Mouse (Mus musculus): ENCODE measurements at regions not wholly inside any gene's neighbourhood (a gene's known extent, or its start where the extent isn't known, plus 50 kb on each side); places are given as distances from the start of the nearest gene placed in this dataset.

DNA sequence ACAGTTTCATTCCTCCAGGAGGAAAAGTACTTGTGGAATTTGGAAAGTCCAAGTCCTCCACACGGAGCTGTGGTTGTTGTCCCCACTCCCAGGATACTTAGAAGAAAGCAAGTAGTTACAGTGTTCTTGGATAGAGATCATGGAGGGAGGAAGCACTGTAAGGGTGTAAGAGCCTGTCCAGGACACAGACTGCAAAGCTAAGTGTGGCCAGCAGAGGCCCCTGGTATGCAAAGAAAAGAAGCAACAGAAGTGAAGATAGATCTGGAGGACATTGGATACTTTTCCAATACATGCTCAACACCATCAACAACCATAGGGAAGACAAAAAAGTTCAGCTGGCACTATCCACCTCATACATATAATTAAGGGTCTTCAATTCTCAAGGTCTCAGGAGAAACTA, 197.4 kb downstream of the Meis1 start:
- DNase-seq (ENCODE audit: low spot score): no peak
- H3K4me1 ChIP-seq (ENCODE audit: control insufficient read depth, insufficient read depth, low read length): no peaks in the 10 kb centered on the region

DNA sequence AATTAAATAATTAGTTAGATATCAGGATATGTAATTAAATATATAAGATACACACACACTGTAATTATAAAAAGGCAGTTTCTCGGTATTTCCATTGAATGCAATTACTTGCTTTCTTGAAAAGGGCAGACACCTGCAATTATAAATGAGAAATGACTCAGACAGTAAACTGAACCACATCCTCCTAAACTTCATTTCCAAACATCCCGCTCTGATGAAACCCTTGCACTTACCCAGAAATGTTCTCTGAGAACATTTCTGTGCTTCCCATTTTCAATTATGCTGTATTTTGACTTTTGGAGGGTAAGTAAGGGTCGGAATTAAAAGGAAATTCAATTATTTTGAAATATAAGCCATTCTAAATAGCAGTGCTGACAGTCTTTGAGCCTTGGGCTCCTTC, 204.7 kb downstream of the Meis1 start:
- DNase-seq (ENCODE audit: low spot score) (no peak), ATAC-seq (ENCODE audit: low read depth) (no peak)
- 77% methylated on average over 3 of the region's 3 CpGs for WGBS
- Histone ChIP-seq H3K9me3 (ENCODE audit: control insufficient read depth, low read length) (no peaks in the 10 kb centered on the region), H3K4me1 (ENCODE audit: control insufficient read depth, insufficient read depth, low read length) (no peaks in the 10 kb centered on the region), H3K27ac (replicated peaks; ENCODE audit: low read depth, low read length) (no peak overlapping the region), H3K9ac (ENCODE audit: low read depth, low read length) (no peak overlapping the region), H3K36me3 (ENCODE audit: control insufficient read depth, insufficient read depth, low read length) (no peaks in the 10 kb centered on the region), H3K4me2 (ENCODE audit: low read depth, low read length) (no peak overlapping the region), H3K27me3 (replicated peaks; ENCODE audit: control insufficient read depth, insufficient read depth, low read length) (no peaks in the 10 kb centered on the region), H3K4me3 (ENCODE audit: low read depth, low read length) (no peak overlapping the region)

More for the DNA sequence above, 197.4 kb downstream of the Meis1 start:
- Histone ChIP-seq H3K27ac (replicated peaks; ENCODE audit: low read depth, low read length) (no peak overlapping the region), H3K36me3 (ENCODE audit: control insufficient read depth, insufficient read depth, low read length) (no peaks in the 10 kb centered on the region), H3K9me3 (ENCODE audit: control insufficient read depth, low read length) (no peaks in the 10 kb centered on the region), H3K27me3 (replicated peaks; ENCODE audit: control insufficient read depth, insufficient read depth, low read length) (no peaks in the 10 kb centered on the region), H3K4me2 (ENCODE audit: low read depth, low read length) (no peak overlapping the region), H3K9ac (ENCODE audit: low read depth, low read length) (no peak overlapping the region), H3K4me3 (ENCODE audit: low read depth, low read length) (no peak overlapping the region)
- WGBS: 50% methylated on average over 1 of the region's 1 CpGs
- no peak for ATAC-seq (ENCODE audit: low read depth)

DNA sequence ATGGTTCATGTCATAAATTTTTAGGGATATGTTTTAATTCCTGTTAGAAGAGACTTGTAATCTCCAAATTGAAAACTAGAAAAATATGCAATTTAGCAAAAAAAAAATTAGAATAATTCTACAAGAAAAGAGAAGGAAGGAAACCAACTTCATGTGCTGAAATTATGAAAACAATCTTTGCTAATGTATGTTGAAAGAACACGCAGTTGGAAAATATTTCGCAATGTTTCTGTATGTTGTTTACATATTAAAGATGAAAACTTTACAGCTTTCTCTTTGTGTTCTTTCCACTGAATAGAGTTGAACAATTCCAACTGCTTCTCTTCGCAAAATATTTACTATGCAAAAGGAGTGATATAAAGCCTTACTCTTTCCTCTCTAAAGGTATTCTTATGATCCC, 251.3 kb downstream of the Meis1 start:
- Histone ChIP-seq H3K36me3 (ENCODE audit: control insufficient read depth, insufficient read depth, low read length) (no peaks in the 10 kb centered on the region), H3K4me1 (ENCODE audit: control insufficient read depth, insufficient read depth, low read length) (no peaks in the 10 kb centered on the region), H3K9me3 (ENCODE audit: control insufficient read depth, low read length) (no peaks in the 10 kb centered on the region), H3K27me3 (replicated peaks; ENCODE audit: control insufficient read depth, insufficient read depth, low read length) (no peaks in the 10 kb centered on the region), H3K9ac (ENCODE audit: low read depth, low read length) (no peak overlapping the region), H3K4me2 (ENCODE audit: low read depth, low read length) (no peak overlapping the region), H3K27ac (replicated peaks; ENCODE audit: low read depth, low read length) (no peak overlapping the region), H3K4me3 (ENCODE audit: low read depth, low read length) (no peak overlapping the region)
- WGBS: 94% methylated on average over 3 of the region's 3 CpGs
- DNase-seq (ENCODE audit: low spot score) (no peak), ATAC-seq (ENCODE audit: low read depth) (no peak)

DNA sequence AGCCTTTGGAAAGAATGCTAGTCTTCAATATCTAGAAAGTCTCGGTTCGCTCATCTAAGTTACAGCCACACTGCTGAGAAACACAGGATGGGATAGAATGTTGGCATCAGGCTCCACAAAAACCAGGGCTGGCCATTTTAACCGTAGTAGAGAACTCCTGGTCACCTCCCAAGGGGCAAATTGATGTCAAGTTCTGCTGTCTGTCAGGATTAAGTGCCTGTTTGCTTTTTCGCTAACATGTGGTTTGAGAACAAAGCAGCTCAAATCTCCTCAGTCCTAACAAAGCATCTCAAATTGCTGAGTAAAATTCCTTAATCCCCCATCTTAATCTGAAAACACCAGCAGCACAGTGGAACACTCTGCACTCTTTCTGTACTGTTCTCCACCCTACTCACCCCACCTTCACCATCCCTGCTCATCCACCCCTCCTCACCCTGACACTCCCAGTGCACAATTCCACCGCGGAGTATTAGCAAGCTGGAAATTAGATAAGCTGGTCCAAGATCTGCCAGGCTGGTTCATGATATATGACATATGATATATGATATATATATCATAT, 252.2 kb downstream of the Meis1 start:
- Histone ChIP-seq H3K9ac (ENCODE audit: low read depth, low read length) (no peak overlapping the region), H3K4me2 (ENCODE audit: low read depth, low read length) (no peak overlapping the region), H3K4me3 (ENCODE audit: low read depth, low read length) (no peak overlapping the region), H3K27me3 (replicated peaks; ENCODE audit: control insufficient read depth, insufficient read depth, low read length) (no peaks in the 10 kb centered on the region), H3K36me3 (ENCODE audit: control insufficient read depth, insufficient read depth, low read length) (no peaks in the 10 kb centered on the region), H3K9me3 (ENCODE audit: control insufficient read depth, low read length) (no peaks in the 10 kb centered on the region), H3K27ac (replicated peaks; ENCODE audit: low read depth, low read length) (no peak overlapping the region), H3K4me1 (ENCODE audit: control insufficient read depth, insufficient read depth, low read length) (no peaks in the 10 kb centered on the region)
- DNase-seq (ENCODE audit: low spot score) (peak; percentile 59), ATAC-seq (ENCODE audit: low read depth) (peak; percentile 57; the same call in 1 of the 2 replicates)
- 48% methylated on average over 6 of the region's 6 CpGs for WGBS

DNA sequence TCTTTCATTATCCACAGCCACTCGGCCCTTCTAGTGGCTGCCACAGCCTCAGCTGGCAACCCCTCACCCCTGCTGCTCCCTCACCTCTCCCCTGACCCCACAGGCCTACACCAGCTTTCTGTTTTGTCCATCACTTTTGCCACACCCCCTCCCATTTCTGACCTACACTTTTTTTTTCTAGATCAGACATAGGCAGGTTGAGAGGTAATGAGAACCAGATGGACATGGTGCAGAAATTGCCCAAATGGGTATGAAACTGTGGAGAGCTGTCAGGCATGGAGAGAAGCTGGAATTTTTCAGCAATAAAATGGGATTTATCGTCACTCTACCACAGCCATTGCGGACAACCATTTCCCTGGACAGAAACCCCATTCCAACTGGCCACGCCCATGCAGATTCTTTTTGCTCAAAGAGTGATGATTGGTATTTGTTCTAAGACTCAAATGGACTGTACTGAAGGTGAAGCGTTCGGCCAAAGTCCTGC, 260.2 kb downstream of the Meis1 start:
- H3K27ac ChIP-seq (replicated peaks; ENCODE audit: low read depth, low read length): no peak overlapping the region
- WGBS: 41% methylated on average over 6 of the region's 6 CpGs
- no peaks in the 10 kb centered on the region; the same call in 1 of the 2 replicates for H3K27me3 ChIP-seq (replicated peaks; ENCODE audit: control insufficient read depth, insufficient read depth, low read length)
- H3K4me3 ChIP-seq (ENCODE audit: low read depth, low read length): no peak overlapping the region
- no peaks in the 10 kb centered on the region for H3K9me3 ChIP-seq (ENCODE audit: control insufficient read depth, low read length)
- no peaks in the 10 kb centered on the region for H3K36me3 ChIP-seq (ENCODE audit: control insufficient read depth, insufficient read depth, low read length)
- ATAC-seq (ENCODE audit: low read depth) (0 out of 2 replicates have a peak, but pooled peaks have one; percentile 22), DNase-seq (ENCODE audit: low spot score) (no peak)
- H3K4me1 ChIP-seq (ENCODE audit: control insufficient read depth, insufficient read depth, low read length): peaks cover 5% of the 10 kb centered on the region; the same call in 1 of the 2 replicates
- H3K4me2 ChIP-seq (ENCODE audit: low read depth, low read length): no peak overlapping the region
- H3K9ac ChIP-seq (ENCODE audit: low read depth, low read length): no peak overlapping the region

DNA sequence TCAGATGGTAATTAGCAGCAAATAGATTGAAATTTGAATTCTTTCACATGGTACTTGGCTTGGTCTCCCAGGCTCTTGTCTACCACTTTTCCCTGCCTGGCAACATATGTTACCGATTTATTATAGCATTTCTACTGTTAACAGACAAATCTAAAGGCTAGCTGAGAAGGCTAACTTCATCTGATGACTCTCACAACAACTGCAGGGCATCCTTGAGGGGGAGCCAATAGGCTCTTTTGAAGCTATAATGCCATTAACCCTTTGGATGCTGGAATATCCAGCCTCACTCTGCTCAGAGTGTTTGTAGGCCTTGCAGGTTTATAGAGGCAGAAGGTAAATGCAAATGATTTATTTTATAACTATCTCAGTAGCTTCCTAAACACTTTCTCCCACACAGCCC, 262.2 kb downstream of the Meis1 start:
- DNase-seq (ENCODE audit: low spot score) (no peak), ATAC-seq (ENCODE audit: low read depth) (no peak)
- Histone ChIP-seq H3K9me3 (ENCODE audit: control insufficient read depth, low read length) (no peaks in the 10 kb centered on the region), H3K4me2 (ENCODE audit: low read depth, low read length) (no peak overlapping the region), H3K27ac (replicated peaks; ENCODE audit: low read depth, low read length) (no peak overlapping the region), H3K27me3 (replicated peaks; ENCODE audit: control insufficient read depth, insufficient read depth, low read length) (peaks cover 4% of the 10 kb centered on the region), H3K4me3 (ENCODE audit: low read depth, low read length) (no peak overlapping the region), H3K4me1 (ENCODE audit: control insufficient read depth, insufficient read depth, low read length) (peaks cover 7% of the 10 kb centered on the region; the same call in 1 of the 2 replicates), H3K9ac (ENCODE audit: low read depth, low read length) (no peak overlapping the region), H3K36me3 (ENCODE audit: control insufficient read depth, insufficient read depth, low read length) (no peaks in the 10 kb centered on the region)
- WGBS: 22% methylated on average over 1 of the region's 1 CpGs

DNA sequence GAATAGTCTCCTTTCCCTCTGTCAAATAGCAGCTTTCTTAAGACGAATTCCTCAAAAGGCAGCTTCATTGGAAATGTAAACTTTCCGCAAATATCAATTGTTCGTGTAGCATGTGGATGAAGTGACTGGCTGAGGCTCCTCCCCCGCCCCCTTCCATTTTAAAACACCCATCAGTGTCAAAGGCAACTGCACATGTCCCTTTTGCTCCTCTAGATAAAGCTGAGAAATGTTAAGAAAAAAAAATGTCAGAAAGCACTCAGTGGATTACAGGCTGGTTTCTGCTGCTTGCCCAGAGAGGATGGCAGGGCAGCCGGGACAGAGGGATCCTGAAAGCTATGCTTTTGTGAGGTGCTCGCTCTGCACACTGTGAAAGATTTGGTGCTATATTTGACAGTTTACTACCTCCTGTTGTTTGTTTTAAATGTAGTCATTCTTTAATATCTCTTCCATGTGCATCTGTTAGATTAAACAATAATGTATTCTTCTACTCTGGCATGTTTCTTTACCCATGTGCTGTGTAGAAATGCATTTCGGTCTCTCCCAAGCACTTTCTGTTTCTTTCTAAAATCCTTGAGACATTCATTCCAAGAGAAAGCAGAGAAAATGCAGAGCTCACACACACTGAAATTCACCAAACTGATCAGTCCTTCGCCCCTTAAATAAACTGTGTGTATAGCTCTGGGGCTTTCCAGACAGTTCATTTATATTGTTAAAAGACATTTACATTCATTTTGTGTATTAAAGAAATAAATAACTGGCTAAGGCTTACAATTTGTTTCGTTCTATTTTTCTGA, 263.9 kb downstream of the Meis1 start:
- 45% methylated on average over 9 of the region's 9 CpGs for WGBS
- H3K9ac ChIP-seq (ENCODE audit: low read depth, low read length): no peak overlapping the region
- ATAC-seq (ENCODE audit: low read depth): no peak
- no peaks in the 10 kb centered on the region for H3K9me3 ChIP-seq (ENCODE audit: control insufficient read depth, low read length)
- no peaks in the 10 kb centered on the region for H3K36me3 ChIP-seq (ENCODE audit: control insufficient read depth, insufficient read depth, low read length)
- H3K4me2 ChIP-seq (ENCODE audit: low read depth, low read length): peak overlapping the region; percentile 33
- no peak overlapping the region for H3K4me3 ChIP-seq (ENCODE audit: low read depth, low read length)
- H3K27ac ChIP-seq (replicated peaks; ENCODE audit: low read depth, low read length): no peak overlapping the region; the same call in 1 of the 2 replicates
- no peak for DNase-seq (ENCODE audit: low spot score)
- peaks cover 4% of the 10 kb centered on the region for H3K27me3 ChIP-seq (replicated peaks; ENCODE audit: control insufficient read depth, insufficient read depth, low read length)
- peaks cover 14% of the 10 kb centered on the region; the same call in 1 of the 2 replicates for H3K4me1 ChIP-seq (ENCODE audit: control insufficient read depth, insufficient read depth, low read length)

DNA sequence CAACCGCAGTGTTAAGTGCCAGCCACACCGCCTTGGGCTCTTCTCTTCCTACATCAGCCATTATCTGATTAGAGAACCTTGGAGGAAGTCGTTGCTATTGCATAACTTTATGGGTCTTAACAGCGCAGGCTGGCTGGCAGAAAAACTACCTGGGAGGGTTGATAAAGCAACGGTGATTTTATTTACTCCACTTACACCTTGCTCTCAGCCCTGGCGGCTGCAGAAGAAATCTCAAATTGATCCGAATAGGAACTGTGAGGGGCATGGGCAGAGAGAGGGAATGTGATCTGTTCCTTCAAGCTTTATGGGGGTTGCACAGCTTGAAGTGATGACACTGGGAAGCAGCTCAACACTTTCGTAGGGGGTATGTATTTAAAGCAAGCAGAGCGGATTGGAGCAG, 264.9 kb downstream of the Meis1 start:
- H3K27me3 ChIP-seq (replicated peaks; ENCODE audit: control insufficient read depth, insufficient read depth, low read length): peaks cover 7% of the 10 kb centered on the region
- no peak for ATAC-seq (ENCODE audit: low read depth)
- no peak for DNase-seq (ENCODE audit: low spot score)
- H3K9ac ChIP-seq (ENCODE audit: low read depth, low read length): 0 out of 2 replicates have a peak overlapping the region, but pooled peaks have one; percentile 19
- peak overlapping the region; percentile 33; the same call in 1 of the 2 replicates for H3K4me2 ChIP-seq (ENCODE audit: low read depth, low read length)
- H3K4me1 ChIP-seq (ENCODE audit: control insufficient read depth, insufficient read depth, low read length): peaks cover 17% of the 10 kb centered on the region; the same call in 1 of the 2 replicates
- H3K27ac ChIP-seq (replicated peaks; ENCODE audit: low read depth, low read length): no peak overlapping the region
- no peaks in the 10 kb centered on the region for H3K9me3 ChIP-seq (ENCODE audit: control insufficient read depth, low read length)
- WGBS: 34% methylated on average over 9 of the region's 9 CpGs
- H3K36me3 ChIP-seq (ENCODE audit: control insufficient read depth, insufficient read depth, low read length): no peaks in the 10 kb centered on the region
- no peak overlapping the region for H3K4me3 ChIP-seq (ENCODE audit: low read depth, low read length)

Measured in embryonic facial prominence, embryonic 14.5 days (tissue).